Mouse (Mus musculus): ENCODE data around the gene Pgp. TPM values are rescaled to one million over a fixed set of nuclear protein-coding genes. Genes with fewer than 3 reads are reported as not detected.

Gene Pgp
- polyA plus RNA-seq, 1 experiment from 2014 or later: 64.1 TPM

DNA sequence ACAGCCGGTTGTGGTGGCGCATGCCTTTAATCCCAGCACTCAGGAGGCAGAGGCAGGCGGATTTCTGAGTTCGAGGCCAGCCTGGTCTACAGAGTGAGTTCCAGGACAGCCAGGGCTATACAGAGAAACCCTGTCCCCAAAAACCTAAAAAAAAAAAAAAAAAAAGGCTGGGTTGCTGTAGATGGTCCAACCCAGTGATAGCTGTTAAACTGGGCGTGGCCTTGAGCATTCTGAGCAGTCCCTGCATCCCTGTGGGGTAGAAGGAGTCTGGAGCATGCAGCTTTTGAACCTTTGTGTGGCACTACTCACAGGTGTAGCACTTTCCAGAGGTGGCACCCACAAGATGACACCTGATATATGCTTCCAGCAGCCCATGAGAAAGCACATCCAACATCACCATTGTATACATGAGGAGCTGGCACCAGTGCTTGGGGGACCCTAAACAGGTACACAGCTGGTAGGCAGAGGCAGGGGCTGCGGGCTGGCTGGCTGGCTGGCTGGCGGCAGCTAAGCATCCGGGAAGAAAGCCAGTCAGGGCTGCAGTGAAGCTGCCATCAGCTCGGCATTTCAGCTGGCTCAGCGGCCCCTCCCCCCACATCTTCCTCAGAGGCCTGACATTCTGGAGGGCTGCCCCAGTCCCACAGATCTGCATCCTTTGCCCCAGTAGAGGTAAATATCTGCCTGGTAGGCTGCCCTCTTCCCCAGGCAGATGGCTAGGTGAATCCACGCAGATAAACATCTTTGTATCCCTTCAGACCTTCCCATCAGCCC, 15.1 kb downstream of the Pgp start:
- Histone ChIP-seq H3K4me1 (ENCODE audit: control insufficient read depth, insufficient read depth, low read length) (peaks cover 12% of the 10 kb centered on the region), H3K4me2 (ENCODE audit: low read depth, severe bottlenecking) (no peak overlapping the region), H3K9me3 (ENCODE audit: control insufficient read depth, low read length) (no peaks in the 10 kb centered on the region), H3K36me3 (ENCODE audit: control insufficient read depth, insufficient read depth, low read length) (no peaks in the 10 kb centered on the region), H3K4me3 (ENCODE audit: low read depth, low read length) (no peak overlapping the region), H3K27ac (replicated peaks; ENCODE audit: low read depth, low read length) (no peak overlapping the region), H3K27me3 (ENCODE audit: control insufficient read depth, insufficient read depth, low read length) (peaks cover 9% of the 10 kb centered on the region), H3K9ac (ENCODE audit: low read length) (no peak overlapping the region)
- DNase-seq (ENCODE audit: low spot score) (peak; percentile 55), ATAC-seq (ENCODE audit: insufficient number of reproducible peaks, low FRiP score, low TSS enrichment, low read depth) (no peak)
- 42% methylated on average over 11 of the region's 11 CpGs for WGBS

DNA sequence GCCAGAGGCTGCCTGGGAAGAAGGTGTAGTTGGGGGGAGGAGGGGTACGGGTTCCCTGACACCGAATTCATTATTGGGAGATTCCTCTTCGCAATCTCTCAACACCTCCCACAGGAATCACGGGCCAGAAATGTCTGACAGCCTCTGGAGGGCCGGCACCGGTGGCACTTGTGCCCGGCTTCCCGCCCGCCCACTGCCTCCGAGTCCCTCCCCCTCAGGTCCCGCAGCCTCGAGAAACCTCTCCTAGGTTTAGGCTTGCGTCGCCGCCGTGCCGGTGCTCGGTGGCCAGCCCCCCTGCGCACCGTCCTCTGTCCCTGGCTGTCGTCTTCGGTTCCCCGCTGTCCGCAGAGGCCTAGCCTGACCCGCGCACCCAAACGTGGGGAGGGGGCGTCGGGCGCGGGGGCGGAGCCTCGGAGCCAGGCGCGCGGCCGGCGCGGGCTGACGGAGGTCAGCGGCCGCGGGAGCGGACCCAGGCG, 18.0 kb downstream of the Pgp start, which contains the start of gene Caskin1:
Gene Caskin1 (plus strand): TSS at position 416 of the 476 bp plus-strand sequence.
- DNase-seq (ENCODE audit: low spot score) (peak; percentile 53), ATAC-seq (ENCODE audit: insufficient number of reproducible peaks, low FRiP score, low TSS enrichment, low read depth) (peak; percentile 73)
- H3K36me3 ChIP-seq (ENCODE audit: control insufficient read depth, insufficient read depth, low read length): no peaks in the 10 kb centered on the region
- H3K9ac ChIP-seq (ENCODE audit: low read length): peak within 1 kb of the TSS; percentile 78
- H3K4me1 ChIP-seq (ENCODE audit: control insufficient read depth, insufficient read depth, low read length): peaks cover 12% of the 10 kb centered on the region
- H3K9me3 ChIP-seq (ENCODE audit: control insufficient read depth, low read length): no peaks in the 10 kb centered on the region
- peak within 1 kb of the TSS; percentile 80 for H3K4me2 ChIP-seq (ENCODE audit: low read depth, severe bottlenecking)
- peaks cover 9% of the 10 kb centered on the region for H3K27me3 ChIP-seq (ENCODE audit: control insufficient read depth, insufficient read depth, low read length)
- no peak within 1 kb of the TSS for H3K27ac ChIP-seq (replicated peaks; ENCODE audit: low read depth, low read length)
- WGBS: under 1% methylated on average over 40 of the region's 45 CpGs
- H3K4me3 ChIP-seq (ENCODE audit: low read depth, low read length): peak within 1 kb of the TSS; percentile 82

DNA sequence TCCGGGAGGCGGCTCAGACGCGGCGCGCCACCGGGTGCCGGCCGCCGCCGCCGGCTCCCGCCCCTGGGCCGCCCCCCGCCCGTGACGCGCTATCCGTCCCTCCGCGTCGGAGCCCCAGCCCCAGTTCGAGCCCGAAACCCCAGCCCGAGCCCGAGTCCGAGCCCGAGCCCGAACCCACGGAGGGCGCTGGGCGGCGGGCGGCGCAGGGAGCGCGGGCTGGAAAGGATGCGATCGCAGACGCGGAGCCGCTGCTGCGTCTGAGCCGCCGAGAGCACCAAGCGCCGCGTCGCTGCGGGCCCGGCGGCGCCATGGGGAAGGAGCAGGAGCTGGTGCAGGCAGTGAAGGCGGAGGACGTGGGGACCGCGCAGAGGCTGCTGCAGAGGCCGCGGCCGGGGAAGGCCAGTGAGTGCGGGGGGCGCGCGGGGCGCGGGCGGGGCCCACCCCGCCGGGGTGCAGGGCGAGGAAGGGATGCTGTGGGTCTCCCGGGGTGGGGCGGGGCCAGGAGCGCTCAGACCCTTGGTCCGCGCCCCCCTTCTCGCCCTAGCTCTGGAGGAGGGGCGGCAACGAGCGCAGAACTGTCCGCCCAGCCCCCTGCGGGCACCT, 18.6 kb downstream of the Pgp start:
- H3K9ac ChIP-seq (ENCODE audit: low read length): peak overlapping the region; percentile 78
- ATAC-seq (ENCODE audit: insufficient number of reproducible peaks, low FRiP score, low TSS enrichment, low read depth): peak; percentile 36
- H3K4me1 ChIP-seq (ENCODE audit: control insufficient read depth, insufficient read depth, low read length): peaks cover 12% of the 10 kb centered on the region
- H3K4me2 ChIP-seq (ENCODE audit: low read depth, severe bottlenecking): peak overlapping the region; percentile 80
- H3K4me3 ChIP-seq (ENCODE audit: low read depth, low read length): peak overlapping the region; percentile 82
- H3K36me3 ChIP-seq (ENCODE audit: control insufficient read depth, insufficient read depth, low read length): no peaks in the 10 kb centered on the region
- no peaks in the 10 kb centered on the region for H3K9me3 ChIP-seq (ENCODE audit: control insufficient read depth, low read length)
- WGBS: 1% methylated on average over 60 of the region's 81 CpGs
- peak; percentile 61 for DNase-seq (ENCODE audit: low spot score)
- H3K27ac ChIP-seq (replicated peaks; ENCODE audit: low read depth, low read length): no peak overlapping the region
- peaks cover 9% of the 10 kb centered on the region for H3K27me3 ChIP-seq (ENCODE audit: control insufficient read depth, insufficient read depth, low read length)

DNA sequence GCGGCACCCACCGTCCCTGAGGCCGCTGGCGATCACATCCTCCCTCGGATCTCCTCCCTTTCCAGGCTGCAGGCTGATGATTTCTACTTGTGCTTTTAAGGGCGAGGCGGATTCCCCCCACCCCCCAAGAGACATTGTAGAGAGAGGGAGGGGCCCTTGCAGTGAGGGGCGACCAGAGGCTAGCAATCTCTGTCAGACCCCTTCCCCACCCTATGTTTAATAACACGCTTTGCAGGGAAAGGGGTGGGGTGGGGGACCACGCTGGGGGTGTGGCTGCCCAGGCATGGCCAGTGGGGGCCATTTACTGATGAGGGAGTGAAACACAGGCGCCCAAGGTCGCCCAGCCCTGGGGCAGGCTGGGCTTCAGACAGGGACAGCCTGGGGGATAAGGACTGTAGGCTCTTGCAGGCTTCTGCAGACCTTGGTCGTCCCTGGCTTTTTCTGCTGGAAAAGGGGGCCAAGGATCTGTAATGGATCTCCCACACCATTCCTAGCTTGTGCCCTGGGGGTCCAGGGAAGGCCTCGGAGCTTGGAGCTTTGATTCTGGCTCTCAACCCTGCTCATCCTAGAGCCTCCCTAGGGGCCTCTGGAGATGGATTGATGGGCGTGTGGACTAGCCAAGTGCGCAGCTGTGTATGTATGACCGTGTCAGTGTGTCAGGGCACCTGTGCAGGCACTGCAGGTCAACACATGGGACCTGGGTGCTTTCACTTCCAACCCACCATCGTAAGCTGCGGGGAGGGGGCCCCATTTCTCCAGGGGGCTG, 19.3 kb downstream of the Pgp start:
- 20% methylated on average over 19 of the region's 19 CpGs for WGBS
- Histone ChIP-seq H3K4me1 (ENCODE audit: control insufficient read depth, insufficient read depth, low read length) (peaks cover 12% of the 10 kb centered on the region), H3K27me3 (ENCODE audit: control insufficient read depth, insufficient read depth, low read length) (peaks cover 9% of the 10 kb centered on the region), H3K27ac (replicated peaks; ENCODE audit: low read depth, low read length) (no peak overlapping the region), H3K9me3 (ENCODE audit: control insufficient read depth, low read length) (no peaks in the 10 kb centered on the region), H3K4me2 (ENCODE audit: low read depth, severe bottlenecking) (peak overlapping the region; percentile 80), H3K4me3 (ENCODE audit: low read depth, low read length) (peak overlapping the region; percentile 82), H3K36me3 (ENCODE audit: control insufficient read depth, insufficient read depth, low read length) (no peaks in the 10 kb centered on the region), H3K9ac (ENCODE audit: low read length) (peak overlapping the region; percentile 78)
- peak; percentile 3; the same call in 1 of the 2 replicates for ATAC-seq (ENCODE audit: insufficient number of reproducible peaks, low FRiP score, low TSS enrichment, low read depth)
- DNase-seq (ENCODE audit: low spot score): no peak

DNA sequence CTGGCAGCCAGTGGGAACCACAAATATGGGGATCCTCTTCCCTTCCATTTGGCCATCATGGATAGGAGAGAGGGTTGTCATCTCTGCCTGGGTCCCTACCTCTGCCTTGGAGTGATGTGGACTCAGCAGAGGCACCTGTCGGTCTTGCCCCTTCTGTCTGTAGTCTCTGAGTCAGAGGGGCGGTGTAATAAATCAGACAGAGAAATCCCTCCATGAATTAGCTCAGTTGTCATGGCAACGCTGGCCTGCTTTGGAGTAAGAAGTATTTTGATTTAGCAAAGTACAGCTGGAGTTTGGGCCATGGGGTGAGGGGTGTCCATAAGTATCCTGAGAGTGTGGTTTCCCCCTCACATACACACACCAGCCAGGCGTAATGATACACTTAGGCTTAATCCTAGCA, 20.2 kb downstream of the Pgp start:
- DNase-seq (ENCODE audit: low spot score) (no peak), ATAC-seq (ENCODE audit: insufficient number of reproducible peaks, low FRiP score, low TSS enrichment, low read depth) (no peak)
- 85% methylated on average over 4 of the region's 4 CpGs for WGBS
- peaks cover 10% of the 10 kb centered on the region for H3K4me1 ChIP-seq (ENCODE audit: control insufficient read depth, insufficient read depth, low read length)
- H3K27ac ChIP-seq (replicated peaks; ENCODE audit: low read depth, low read length): no peak overlapping the region
- no peak overlapping the region for H3K4me2 ChIP-seq (ENCODE audit: low read depth, severe bottlenecking)
- peaks cover 9% of the 10 kb centered on the region for H3K27me3 ChIP-seq (ENCODE audit: control insufficient read depth, insufficient read depth, low read length)
- H3K4me3 ChIP-seq (ENCODE audit: low read depth, low read length): no peak overlapping the region
- H3K9me3 ChIP-seq (ENCODE audit: control insufficient read depth, low read length): no peaks in the 10 kb centered on the region
- no peak overlapping the region for H3K9ac ChIP-seq (ENCODE audit: low read length)
- H3K36me3 ChIP-seq (ENCODE audit: control insufficient read depth, insufficient read depth, low read length): no peaks in the 10 kb centered on the region

DNA sequence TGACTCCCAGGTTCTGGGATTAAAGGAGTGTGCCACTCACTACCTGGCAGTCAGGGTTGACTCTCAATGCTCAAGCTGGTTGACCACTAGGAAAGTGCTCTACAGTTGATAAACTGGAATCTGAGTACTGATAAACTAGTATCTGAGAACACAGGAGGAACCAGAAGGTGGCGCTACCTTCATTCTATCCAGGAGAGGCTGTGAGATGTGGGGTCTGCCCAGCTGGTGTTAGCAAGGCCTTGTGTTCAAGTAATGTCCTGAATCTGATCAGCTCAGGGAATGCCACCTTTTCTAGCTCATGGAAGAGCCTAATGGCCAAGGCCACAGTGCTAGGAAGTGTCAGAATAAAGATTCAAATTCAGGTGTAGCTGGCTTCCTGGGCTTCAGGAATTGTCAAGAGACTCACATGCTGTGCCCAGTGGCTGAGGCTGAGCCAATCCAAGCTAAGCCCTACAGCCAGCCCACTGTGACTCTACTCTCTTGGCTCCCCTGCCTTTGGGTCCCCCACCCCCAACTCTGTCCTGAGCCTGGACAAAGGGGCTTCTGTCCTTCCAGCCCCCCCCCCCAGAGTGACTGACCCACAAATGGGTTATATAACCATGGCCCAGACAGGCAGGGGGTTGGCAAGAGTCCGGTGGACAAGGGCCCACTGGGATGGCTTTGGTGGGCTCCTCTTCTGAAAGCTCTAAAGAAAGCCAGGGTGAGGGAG, 24.6 kb downstream of the Pgp start:
- H3K36me3 ChIP-seq (ENCODE audit: control insufficient read depth, insufficient read depth, low read length): no peaks in the 10 kb centered on the region
- no peak overlapping the region for H3K9ac ChIP-seq (ENCODE audit: low read length)
- ATAC-seq (ENCODE audit: insufficient number of reproducible peaks, low FRiP score, low TSS enrichment, low read depth): no peak
- H3K27ac ChIP-seq (replicated peaks; ENCODE audit: low read depth, low read length): no peak overlapping the region
- peaks cover under 1% of the 10 kb centered on the region for H3K27me3 ChIP-seq (ENCODE audit: control insufficient read depth, insufficient read depth, low read length)
- DNase-seq (ENCODE audit: low spot score): peak; percentile 77
- no peaks in the 10 kb centered on the region for H3K9me3 ChIP-seq (ENCODE audit: control insufficient read depth, low read length)
- 0 out of 2 replicates have a peak, but pooled peaks cover under 1% of the 10 kb centered on the region for H3K4me1 ChIP-seq (ENCODE audit: control insufficient read depth, insufficient read depth, low read length)
- no peak overlapping the region for H3K4me2 ChIP-seq (ENCODE audit: low read depth, severe bottlenecking)
- WGBS: 44% methylated on average over 2 of the region's 2 CpGs
- H3K4me3 ChIP-seq (ENCODE audit: low read depth, low read length): no peak overlapping the region

DNA sequence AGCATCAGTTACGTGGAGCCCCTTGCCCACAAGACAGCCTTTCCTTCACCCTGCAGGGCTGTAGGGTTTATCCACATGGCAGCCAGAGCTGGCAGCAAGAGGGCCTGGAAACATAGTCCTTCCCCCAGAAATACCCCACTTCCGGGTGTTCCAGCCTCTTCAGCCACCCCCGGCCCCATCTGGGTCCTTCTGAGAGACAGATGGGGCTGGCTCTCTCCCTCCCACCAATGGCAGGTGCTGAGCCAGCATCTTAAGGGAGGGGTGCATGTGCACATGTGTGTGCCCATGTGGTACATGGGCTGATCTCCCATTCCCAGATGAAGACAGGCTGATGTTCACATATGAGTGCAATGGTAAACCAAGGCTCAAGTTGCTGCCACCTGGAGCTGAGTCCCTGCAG, 25.3 kb downstream of the Pgp start:
- Histone ChIP-seq H3K36me3 (ENCODE audit: control insufficient read depth, insufficient read depth, low read length) (no peaks in the 10 kb centered on the region), H3K9ac (ENCODE audit: low read length) (no peak overlapping the region), H3K4me1 (ENCODE audit: control insufficient read depth, insufficient read depth, low read length) (no peaks in the 10 kb centered on the region), H3K9me3 (ENCODE audit: control insufficient read depth, low read length) (no peaks in the 10 kb centered on the region), H3K4me2 (ENCODE audit: low read depth, severe bottlenecking) (no peak overlapping the region), H3K4me3 (ENCODE audit: low read depth, low read length) (no peak overlapping the region), H3K27ac (replicated peaks; ENCODE audit: low read depth, low read length) (no peak overlapping the region), H3K27me3 (ENCODE audit: control insufficient read depth, insufficient read depth, low read length) (no peaks in the 10 kb centered on the region; the same call in 1 of the 2 replicates)
- ATAC-seq (ENCODE audit: insufficient number of reproducible peaks, low FRiP score, low TSS enrichment, low read depth) (no peak), DNase-seq (ENCODE audit: low spot score) (no peak)
- WGBS: 70% methylated on average over 3 of the region's 3 CpGs

DNA sequence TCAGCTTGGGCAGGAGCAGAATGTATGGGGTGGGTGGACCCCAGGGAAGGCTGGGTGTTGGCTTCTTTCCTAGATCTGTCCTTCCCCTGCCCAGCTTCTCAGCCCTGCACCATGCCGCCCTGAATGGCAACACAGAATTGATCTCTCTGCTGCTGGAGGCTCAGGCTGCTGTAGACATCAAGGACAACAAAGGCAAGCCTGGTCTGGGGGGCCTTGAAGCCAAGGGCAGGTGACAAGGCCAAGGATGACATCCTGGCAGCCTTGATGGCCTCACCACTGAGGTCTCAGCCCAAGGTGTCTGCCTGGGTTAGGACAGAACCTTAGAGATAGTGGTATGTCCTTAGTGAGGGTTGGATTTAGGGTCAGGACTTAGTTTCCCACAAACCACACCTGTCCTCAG, 25.8 kb downstream of the Pgp start:
- WGBS: 90% methylated on average over 1 of the region's 1 CpGs

More for the DNA sequence above, 25.8 kb downstream of the Pgp start:
- no peaks in the 10 kb centered on the region; the same call in 1 of the 2 replicates for H3K27me3 ChIP-seq (ENCODE audit: control insufficient read depth, insufficient read depth, low read length)
- no peaks in the 10 kb centered on the region for H3K4me1 ChIP-seq (ENCODE audit: control insufficient read depth, insufficient read depth, low read length)
- H3K4me3 ChIP-seq (ENCODE audit: low read depth, low read length): no peak overlapping the region
- H3K9me3 ChIP-seq (ENCODE audit: control insufficient read depth, low read length): no peaks in the 10 kb centered on the region
- H3K9ac ChIP-seq (ENCODE audit: low read length): no peak overlapping the region
- ATAC-seq (ENCODE audit: insufficient number of reproducible peaks, low FRiP score, low TSS enrichment, low read depth) (no peak), DNase-seq (ENCODE audit: low spot score) (no peak)
- H3K36me3 ChIP-seq (ENCODE audit: control insufficient read depth, insufficient read depth, low read length): no peaks in the 10 kb centered on the region
- H3K4me2 ChIP-seq (ENCODE audit: low read depth, severe bottlenecking): no peak overlapping the region
- no peak overlapping the region for H3K27ac ChIP-seq (replicated peaks; ENCODE audit: low read depth, low read length)
